Mouse (Mus musculus): ENCODE data around the gene Rnf19b.

Gene Rnf19b

GRCm38 (mm10) chr4:129079126-129079525 lies 21.1 kb downstream of the Rnf19b start:
- no peak for DNase-seq

GRCm38 (mm10) chr4:129081041-129081440 lies 23.0 kb downstream of the Rnf19b start:
- peak; percentile 88 to 89 for DNase-seq

- peak in 1 of 2 experiments; percentile 50 for DNase-seq
Measured at GRCm38 (mm10) chr4:129081512-129081911, 23.4 kb downstream of the Rnf19b start.

- DNase-seq = no peak
Measured at GRCm38 (mm10) chr4:129081939-129082338, 23.9 kb downstream of the Rnf19b start.

- peak; percentile 80 to 81 for DNase-seq
Measured at GRCm38 (mm10) chr4:129082379-129083115, 24.5 kb downstream of the Rnf19b start.

GRCm38 (mm10) chr4:129084896-129085295 lies 26.8 kb downstream of the Rnf19b start:
- no peak for DNase-seq

GRCm38 (mm10) chr4:129086078-129086477 lies 28.0 kb downstream of the Rnf19b start:
- DNase-seq = peak; percentile 75 to 91

GRCm38 (mm10) chr4:129087850-129088249 lies 29.8 kb downstream of the Rnf19b start:
- DNase-seq = no peak

GRCm38 (mm10) chr4:129095276-129095675 lies 37.2 kb downstream of the Rnf19b start:
- DNase-seq = no peak

GRCm38 (mm10) chr4:129097006-129097405 lies 38.9 kb downstream of the Rnf19b start:
- no peak for DNase-seq

GRCm38 (mm10) chr4:129102133-129102829 lies 44.2 kb downstream of the Rnf19b start:
- DNase-seq = no peak

- DNase-seq = no peak
Measured at GRCm38 (mm10) chr4:129105356-129105755, 47.3 kb downstream of the Rnf19b start, which contains the start of gene Tmem54. Tmem54 (plus strand) TSS chr4:129105548.

- no peak for DNase-seq
Measured at GRCm38 (mm10) chr4:129106073-129106472, 48.0 kb downstream of the Rnf19b start.

GRCm38 (mm10) chr4:129107348-129107899 lies 49.4 kb downstream of the Rnf19b start:
- no peak for DNase-seq

GRCm38 (mm10) chr4:129108624-129109023 lies 50.6 kb downstream of the Rnf19b start:
- DNase-seq = no peak

GRCm38 (mm10) chr4:129110804-129111203 lies 52.7 kb downstream of the Rnf19b start:
- DNase-seq = no peak

GRCm38 (mm10) chr4:129111350-129111749 lies 53.3 kb downstream of the Rnf19b start:
- no peak for DNase-seq

GRCm38 (mm10) chr4:129112231-129112630 lies 54.2 kb downstream of the Rnf19b start:
- no peak for DNase-seq

GRCm38 (mm10) chr4:129113083-129113988 lies 55.3 kb downstream of the Rnf19b start:
- DNase-seq = peak; percentile 83 to 89

- no peak for DNase-seq
Measured at GRCm38 (mm10) chr4:129116703-129117102, 58.6 kb downstream of the Rnf19b start.

GRCm38 (mm10) chr4:129117720-129118510 lies 59.8 kb downstream of the Rnf19b start:
- DNase-seq = peak in 1 of 2 experiments; percentile 2

- peak in 1 of 2 experiments; percentile 1 for DNase-seq
Measured at GRCm38 (mm10) chr4:129119708-129120107, 61.6 kb downstream of the Rnf19b start.
